Mouse (Mus musculus): Measurements from ENCODE around the gene St3gal6.
A peak's percentile ranks its signal among the peaks of the same experiment; 100 is the strongest.

Gene St3gal6

DNA sequence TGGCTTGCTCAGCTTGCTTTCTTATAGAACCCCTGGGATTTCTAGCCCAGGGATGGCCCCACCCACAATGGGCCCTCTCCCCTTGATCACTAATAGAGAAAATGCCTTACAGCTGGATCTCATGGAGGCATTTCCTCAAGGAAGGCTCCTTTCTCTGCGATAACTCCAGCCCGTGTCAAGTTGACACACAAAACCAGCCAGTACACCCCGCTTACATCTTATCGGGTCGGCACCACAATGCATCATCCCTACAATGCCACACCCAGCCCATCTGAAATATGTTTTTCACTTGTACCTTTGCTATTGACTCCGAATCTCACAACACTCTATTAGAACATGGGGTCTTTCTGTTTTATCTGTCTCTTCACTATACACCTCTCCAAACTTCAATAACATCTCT lies 3.6 kb downstream of the St3gal6 start:
- DNase-seq, result no peak

DNA sequence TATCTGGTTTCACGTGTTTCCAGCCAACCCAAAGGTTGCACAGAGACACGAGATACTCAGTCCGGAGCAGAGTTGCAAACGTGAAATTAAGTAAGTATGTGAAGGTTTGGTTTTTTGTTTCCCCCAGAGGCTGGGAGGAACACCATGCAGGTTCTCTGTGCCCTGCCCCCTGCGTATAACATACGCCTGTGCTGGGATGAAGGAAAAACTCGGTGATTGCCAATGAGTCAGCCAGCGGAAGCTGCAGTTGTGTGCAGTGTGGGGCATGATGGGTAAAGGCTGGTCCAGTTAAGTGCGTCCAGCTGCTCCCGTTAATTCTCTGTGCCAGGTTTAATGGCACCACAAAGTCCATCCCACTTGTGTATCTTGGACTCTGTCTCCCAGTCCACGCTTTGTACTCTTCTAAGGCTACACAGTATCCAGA lies 4.4 kb downstream of the St3gal6 start:
- DNase-seq, result no peak

DNA sequence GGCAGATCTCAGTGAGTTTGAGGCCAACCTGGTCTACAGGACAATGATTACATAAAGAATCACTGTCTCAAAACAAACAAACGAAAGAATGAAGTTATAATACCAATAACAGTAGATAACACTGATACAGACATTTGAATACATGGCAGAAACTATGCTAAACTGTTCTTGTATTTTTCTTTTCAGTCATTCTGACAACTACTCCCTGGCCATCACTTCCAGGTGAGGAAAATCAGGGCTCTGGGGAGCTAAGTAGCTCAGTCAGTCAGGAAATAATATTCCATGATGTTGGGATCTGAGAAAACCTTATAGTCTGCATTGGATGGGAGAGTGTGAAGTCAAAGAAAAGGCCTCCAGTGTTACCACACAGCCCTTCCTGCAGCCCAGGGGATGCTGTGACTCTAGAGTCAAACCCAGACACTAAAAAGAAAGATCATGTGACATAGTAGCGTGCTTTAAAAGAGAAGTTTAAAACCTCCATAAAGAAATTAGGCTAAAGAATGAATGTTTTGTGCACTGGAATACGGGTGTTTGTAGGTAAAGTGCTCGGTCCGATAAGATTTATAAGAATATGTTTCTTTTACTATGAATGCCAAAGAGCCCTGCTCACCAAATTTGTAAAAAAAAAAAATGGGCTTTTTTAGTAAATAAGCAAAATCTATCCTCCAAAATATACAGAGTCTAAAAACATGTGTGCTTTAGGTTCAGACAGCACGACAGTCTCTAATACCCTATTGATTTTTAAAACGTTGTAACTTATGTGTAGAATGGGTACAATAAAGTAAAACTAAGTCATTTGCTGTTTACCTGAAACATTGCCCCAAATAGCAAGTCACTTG lies 6.9 kb downstream of the St3gal6 start:
- no peak for DNase-seq

DNA sequence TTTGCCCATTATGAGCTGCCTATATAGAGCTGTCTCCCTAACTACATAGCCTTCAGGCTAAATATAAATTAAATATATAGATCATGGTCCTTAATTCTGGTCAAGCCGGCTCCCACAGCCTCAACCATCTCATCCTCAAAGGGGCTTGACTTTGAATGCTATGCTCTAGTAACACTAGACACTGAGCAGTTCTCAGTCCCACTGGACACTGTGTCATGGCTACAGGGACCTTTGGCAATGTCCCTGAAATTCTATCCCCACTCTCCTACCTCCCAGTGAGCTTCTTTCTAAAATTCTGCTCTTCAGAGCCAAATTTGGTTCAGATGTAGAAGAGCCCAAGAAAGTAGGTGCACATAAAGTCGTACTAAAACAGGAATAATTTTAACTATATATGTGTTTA lies 7.9 kb downstream of the St3gal6 start:
- no peak for DNase-seq

DNA sequence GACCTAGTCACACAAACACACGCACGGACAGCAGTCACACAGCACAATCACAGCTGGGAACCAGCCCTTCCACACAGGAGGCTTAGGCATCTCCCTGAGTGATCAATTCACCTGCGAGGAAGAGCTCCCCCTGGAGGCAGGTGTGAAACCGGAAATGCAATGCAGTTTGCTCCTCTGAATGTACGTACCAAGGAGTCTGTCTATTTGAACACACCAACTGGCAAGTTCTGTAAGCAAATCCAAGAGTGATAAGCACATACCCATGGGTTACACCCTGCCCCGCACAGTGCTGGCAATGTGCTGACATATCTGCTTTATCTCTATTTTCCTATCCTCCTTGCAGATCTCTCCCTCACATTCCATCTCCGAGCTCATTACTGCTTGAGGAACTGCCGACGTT lies 9.5 kb downstream of the St3gal6 start:
- DNase-seq, result peak; percentile 51 to 66

DNA sequence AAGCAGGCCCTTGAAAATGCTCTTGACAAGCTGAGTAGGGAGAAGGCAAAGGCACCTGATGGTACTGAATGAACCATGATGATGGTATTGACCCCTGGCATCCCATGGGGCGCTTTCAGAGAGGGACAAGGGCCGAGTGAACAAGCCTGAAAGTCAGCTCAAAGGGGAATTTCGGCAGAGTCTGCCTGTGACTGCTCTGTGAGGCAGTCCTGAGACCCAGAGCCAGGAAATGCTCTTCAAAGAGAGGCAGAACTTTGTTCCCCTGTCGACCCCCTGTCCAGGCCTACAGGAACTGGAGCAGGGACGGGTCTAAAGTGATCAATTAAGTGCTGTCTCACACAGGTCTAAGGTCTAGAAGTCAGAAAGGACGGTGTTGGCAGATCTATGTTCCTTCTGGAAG lies 10.3 kb downstream of the St3gal6 start:
- DNase-seq, result no peak

DNA sequence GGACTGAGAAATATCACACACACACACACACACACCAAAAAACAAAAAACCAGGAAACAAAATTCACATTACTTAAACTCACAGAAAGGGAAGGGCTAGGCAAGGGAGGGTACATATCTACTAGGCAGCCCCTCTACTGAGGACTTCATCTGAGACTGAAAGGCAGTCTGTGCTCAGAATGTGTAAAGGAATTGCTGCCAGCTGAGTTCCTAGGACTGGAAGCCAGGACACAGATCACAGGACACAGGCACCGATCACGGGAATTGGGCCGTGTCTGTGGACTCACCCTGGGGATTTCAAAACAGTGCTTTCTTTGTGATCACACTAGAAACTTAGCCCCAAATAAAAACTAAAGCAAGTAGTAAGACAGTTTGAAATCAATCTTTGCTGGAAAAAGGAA lies 11.2 kb downstream of the St3gal6 start:
- DNase-seq, result no peak

DNA sequence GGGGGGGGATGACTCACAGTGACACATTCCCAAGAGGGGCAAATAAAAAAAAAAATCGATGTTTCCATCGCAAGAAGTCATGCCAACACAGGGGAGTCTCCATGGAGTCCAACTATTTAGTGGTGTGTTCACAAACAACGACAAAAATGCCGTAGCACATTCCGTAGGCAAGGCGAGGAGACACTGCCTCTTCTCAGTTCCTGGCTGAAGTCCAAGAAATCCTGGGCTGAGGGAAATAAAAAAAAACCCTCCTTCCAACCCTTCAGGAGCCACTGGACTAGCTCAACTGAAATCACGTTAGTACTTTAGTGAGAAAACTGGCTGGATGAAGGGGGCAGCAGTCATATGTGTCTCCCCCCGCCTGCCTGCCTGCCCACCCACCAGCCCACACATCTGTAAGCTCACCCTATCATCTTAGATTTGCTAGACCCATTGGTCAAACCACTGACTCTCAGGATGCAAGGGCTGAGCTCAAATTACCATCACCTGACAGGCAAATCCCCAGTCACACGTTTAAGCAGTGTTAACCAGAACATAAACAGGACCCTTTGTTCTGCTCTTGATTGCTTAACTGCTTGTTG lies 11.8 kb downstream of the St3gal6 start:
- no peak for DNase-seq

DNA sequence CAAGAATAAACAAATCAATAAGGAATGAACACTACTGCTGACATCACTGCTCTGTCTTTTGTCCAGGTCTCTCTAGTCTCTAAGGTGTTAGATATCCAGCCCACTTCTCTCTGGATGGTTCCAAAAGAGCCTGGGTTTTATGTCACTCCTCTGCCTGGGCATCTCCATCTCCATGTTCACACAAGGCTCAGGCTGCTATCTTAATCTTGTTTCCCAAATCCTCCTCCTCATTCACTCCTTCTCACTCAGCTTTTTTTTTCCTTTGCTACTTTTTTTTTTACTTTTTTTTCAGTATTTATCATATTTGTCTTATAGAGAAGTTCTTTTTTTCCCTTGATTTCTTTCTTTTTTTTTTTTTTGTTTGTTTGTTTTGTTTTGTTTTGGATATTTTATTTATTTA lies 19.1 kb downstream of the St3gal6 start:
- no peak for DNase-seq

DNA sequence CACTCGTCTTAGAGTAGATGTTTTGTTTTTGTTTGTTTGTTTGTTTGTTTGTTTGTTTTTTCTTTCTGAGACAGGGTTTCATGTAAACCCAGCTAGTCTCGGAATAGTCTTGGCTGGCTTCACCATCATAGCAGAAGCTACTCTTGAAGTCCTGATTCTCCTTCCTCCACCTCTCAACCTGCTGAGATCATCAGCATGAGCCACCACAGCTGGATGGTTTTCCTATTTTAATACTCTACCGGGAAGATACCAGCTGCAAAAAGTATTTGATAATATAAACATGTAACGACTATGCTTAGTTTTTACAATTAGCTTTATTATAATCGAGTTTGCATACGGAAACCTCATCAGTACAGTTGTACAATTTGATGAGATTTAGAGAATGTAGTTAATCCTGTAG lies 21.5 kb downstream of the St3gal6 start:
- no peak for DNase-seq

DNA sequence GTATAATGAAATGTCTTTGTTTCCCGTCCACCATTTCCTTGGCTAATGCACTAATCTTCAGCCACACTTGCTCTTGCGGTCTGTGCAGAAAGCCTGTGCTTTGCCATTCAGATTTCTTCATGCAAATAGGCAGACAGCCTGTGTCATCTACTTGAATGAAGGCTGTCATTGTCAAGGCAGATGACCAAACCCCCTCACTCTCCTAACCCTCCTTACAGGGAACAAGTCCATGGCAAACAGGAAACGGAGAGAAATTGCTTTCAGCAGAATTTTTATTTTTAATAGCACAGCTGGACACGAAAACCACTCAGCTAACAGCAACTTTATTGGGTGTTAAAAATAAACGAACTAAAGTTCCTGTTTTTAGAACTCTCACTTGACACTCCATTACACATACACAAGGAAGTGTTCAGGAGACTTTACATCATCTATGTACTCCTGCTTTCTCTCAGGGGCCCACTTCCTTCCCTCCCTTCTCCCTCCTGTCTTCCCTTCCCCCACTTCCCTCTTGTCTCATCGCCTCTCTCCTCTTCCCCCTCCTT lies 22.2 kb downstream of the St3gal6 start:
- peak; percentile 40 to 43 for DNase-seq

DNA sequence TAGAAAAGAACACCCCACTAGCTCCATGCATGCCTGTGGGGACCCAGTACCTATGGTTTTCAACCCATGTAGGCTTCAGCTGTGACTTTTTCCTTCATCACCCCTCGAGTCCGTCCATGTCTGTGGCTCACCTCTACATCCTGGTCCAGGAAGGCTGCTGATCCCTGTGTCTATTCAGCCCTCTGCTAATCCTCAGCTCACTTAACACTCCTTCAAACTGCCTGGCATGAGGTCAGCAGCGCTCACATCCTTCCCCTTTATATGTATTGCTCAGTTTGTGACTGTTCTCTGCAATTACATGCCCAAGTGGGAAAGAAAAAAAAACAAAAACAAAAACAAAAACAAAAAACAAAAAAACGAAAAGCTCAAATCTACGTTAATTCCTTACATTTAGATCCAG lies 24.4 kb downstream of the St3gal6 start:
- no peak for DNase-seq

DNA sequence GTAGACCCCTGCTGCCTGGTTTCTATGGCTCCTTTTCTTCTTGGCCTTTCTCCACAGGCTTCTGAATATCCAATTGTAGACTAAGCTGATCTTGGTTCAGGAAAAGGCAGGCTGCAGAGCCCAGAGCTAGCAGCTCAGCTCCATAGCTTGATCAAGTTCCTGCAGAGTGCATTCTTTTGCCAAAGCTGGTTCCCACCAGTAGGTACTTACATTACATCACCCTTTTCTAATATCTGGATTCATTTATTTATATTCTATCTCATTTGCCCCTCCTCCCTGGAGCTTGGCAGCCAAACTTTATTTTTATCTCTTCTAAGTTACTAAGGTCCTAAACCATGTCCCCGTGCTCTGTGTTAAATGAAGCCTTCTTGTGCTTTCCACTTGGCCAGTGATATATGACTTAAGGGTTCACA lies 24.9 kb downstream of the St3gal6 start:
- DNase-seq, result no peak

DNA sequence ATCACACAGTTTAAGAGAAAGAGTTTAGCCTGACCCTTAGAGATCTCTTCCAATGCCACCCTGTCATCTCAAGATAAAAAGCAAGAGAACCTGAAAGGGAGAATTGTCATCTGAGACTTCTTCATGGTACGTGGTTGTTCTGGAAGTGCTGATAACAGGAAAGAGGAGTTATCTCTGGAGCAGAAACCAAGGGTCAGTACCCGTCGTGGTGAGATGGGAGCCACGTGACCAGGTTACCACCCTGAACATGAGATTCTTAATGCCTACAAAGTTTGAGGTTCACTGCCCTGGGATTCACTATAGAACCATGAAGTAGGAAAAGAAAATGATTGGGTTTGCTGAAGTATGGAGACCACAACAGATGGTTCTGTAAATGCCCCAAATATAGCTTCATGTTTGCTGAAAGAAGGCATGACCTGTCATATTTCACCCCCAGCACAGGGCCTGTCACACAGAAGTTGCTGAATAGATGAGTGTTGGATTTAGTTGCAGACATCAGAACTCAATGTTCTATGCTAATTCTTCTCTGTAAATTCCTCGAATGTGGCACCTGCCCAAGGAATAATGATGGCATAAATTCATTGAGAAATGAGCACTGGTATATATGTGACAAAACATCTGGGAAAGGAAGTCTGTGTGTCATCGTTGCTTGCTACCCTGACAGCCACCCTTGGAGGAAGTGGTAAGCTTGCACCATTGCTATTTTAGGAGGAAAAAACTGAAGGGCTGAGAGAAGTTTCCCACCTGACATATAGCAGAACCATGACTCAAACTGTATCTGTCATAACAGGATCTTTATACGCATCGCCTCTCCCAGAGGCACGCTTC lies 25.9 kb downstream of the St3gal6 start:
- DNase-seq, result peak in 1 of 2 experiments; percentile 35

DNA sequence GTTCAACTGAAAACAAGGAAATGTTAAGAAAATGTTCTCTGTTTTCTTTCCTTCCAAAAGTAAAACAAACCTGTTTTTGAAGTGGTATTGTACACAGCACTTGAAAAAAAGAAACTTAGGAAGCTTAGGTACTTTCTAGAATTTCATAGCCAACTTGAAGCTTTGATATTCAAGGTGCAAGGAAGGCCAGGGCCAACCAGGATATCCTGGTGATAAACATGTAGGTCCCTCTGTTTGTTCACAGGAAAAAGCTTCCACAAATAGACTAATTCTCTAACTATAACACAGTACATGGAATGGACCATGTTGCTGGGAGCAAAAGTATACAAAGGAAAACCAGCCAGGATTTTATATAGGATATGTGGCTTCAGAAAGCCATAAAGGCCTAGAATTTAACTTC lies 27.3 kb downstream of the St3gal6 start:
- DNase-seq, result no peak

DNA sequence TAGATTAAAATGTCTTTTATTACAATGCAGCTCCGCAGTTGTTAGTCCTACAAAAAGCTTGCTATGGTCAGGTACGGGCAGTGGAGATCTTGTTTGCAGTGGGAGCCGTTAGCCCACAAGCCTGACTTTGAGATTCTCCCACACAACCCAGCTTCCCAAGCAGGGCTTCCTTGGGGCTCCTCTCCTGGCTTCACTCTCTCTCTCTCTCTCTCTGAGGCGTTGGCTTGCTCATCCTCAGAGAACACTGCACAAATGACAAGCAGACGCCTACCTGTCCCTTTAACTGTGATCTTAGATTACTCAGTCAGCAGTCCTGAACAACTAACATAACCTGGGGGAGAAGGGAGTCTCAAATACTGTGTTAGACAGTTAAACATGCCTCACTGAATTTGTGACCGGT lies 36.2 kb downstream of the St3gal6 start:
- no peak for DNase-seq

DNA sequence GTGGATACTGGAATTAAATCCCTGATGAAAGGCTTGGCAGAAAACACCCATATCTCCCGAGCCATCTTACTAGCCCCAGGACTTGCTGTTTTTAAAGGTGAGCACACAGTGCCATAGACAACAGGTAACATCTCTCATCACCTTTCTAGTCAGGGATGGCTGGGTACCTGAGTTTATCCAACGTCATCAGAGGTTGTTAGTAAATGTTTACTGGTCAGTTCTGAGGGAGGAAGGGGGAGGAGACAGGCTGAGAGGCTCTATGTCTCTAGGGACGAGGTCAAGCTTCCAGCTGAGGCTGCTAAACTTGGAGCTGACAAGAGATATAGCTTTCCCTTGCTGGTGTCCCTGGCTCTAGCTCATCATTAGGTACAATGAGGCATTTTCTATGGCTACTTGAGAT lies 41.7 kb downstream of the St3gal6 start:
- no peak for DNase-seq

DNA sequence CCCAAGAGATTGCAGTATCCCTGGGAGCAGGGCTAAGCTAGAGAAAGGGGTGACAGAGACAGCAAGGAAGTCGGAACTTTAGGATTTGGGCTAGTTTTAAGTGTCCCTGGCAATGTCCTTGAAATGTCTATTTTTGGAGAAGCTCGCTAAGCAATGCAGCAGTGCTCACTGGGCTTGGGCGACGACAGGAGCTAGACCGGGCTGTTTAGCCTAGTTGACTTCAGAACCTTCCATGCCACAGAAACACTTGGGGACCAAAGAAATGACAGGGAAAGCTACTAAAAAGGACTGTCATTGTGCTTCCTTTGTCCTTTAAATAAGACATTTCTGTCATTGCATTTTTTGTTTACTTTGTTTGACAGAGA lies 42.2 kb downstream of the St3gal6 start:
- no peak for DNase-seq

DNA sequence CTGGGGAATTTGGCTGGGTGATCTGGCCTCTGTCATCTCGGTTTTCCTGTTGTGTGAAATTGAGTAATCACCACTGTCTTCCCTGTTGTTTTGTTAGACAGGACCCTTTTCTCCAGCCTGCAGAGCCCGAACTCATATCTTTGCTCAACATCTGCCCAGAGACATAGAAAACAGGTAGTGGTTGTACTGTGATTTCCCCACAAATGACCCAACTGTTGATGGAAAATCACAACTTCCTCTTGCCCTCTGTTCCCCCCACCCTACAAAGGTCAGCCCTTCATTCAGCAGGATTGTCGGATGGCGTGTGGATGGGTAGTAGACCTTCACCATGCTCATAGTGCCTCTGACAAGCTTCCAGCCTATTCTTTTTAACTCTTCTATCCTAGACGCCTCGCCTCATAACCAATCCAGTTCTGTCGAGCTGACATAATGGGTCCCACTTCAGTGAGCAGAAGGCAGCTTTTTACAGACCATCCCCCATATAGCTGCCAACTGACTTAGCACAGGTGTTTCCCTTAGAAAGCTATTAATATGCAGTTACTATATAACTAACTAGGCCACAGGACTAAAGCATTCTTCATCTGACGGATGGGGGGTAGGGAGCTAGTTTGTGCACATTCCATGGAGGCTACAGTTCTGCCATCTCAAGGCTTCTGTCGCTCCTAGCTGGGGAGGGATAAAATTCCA lies 42.7 kb downstream of the St3gal6 start:
- DNase-seq, result peak; percentile 30 to 36

DNA sequence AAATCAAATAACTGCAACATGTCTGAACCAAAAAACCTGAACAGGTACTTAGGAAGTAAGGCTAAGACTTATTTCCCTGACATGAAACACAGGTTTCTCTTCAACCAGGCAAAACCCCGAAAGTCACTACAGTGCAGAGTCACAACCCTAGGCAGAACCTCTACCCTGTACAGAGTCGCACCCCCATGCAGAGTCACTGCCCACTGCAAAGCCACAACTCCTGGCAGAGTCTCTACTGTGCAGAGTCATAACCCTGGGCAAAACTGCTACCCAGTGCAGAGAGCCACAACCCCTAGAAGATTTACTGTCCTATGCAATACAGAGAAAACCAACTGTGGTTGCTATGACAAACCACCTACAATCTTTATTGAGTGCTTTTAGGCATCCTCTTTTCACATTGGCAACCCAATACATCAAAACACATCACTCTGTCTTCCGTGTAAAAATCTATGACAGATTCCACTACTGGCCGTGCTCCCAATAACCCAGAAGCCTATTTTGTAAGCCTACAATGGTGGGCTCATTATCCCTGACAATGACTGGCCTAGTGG lies 44.1 kb downstream of the St3gal6 start:
- no peak for DNase-seq

DNA sequence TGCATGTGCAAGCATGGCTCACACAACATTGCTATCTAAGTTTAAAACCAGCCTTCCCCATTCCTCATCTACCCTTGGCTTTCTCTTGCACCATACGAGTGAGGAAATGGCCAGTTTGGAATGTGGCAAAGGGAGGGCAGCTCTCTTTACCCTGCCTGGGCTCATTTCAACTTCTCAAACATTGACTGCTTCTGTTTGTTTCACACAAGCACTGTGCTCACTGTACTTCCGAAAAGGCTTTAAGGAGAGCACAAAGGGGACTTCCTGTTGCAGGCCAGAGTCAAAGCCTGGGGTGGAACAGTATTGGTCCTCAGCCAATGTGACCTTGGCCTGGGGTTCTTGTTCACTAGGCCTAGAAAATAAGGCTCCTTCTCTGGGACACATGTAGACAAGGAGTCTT lies 47.7 kb downstream of the St3gal6 start:
- peak in 1 of 2 experiments; percentile 25 for DNase-seq

DNA sequence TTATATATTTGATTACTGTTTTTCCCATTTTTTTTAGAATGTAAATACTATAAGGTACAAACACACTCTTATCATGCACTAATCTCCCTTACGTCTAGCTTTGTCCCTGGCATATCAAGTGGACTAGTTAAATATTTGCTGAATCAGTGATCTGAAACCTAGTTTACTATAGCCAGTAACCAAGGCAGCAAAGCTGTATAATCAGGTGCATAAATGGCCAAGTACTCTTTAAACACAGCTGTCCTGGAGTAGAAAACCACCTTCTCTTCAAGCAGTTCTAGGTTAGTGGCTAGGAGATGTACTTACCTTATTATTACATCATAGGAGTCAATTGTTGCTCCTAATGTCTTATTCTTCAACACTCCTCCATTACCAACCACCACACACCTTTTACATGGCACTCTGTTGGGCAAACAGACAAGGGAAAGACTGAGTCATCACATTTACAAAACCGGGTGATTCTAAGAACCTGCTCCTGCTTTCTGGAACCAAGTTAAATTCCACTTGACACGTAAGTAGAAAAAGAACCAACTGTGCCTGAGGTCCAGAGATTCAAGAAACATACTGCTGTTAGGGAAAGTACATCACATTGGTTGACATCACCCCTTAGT lies 48.4 kb downstream of the St3gal6 start:
- DNase-seq, result no peak
